Comparison of ENCODE assay signal across 10 mouse cellular contexts in genomic region chr10:105509896-105510272, GRCm38 (mm10).
DNase-seq lines count a peak whose midpoint lies in the region; ATAC-seq and TF ChIP-seq lines count a peak whose summit lies in the region.
"Had no signal": no experiment of that assay in that cellular context is flagged by ENCODE, and none has a peak within 500 bp of the region (broad histone marks: within the 10 kb centered on the region; RNA-seq: fewer than 3 reads in every experiment).

No protein-coding gene starts in this region.

- 41% methylated on average over 5 of the region's 5 CpGs for WGBS in lung, postnatal 0 days
- WGBS in limb, embryonic 11.5 days: 33% methylated on average over 5 of the region's 5 CpGs
- WGBS in neural tube, embryonic 15.5 days: 21% methylated on average over 5 of the region's 5 CpGs

- H3K4me1 ChIP-seq in lung, postnatal 0 days (ENCODE audit: insufficient read depth, low read depth, low read length): peaks cover 4% of the 10 kb centered on the region; the same call in 1 of the 2 replicates
- peaks cover 6% of the 10 kb centered on the region for H3K4me1 ChIP-seq in limb, embryonic 11.5 days (ENCODE audit: control insufficient read depth, insufficient read depth, low read length)
- H3K4me1 ChIP-seq in neural tube, embryonic 15.5 days: peaks cover 15% of the 10 kb centered on the region

- H3K27ac ChIP-seq in lung, postnatal 0 days (ENCODE audit: low read length): peak overlapping the region; percentile 43; the same call in 1 of the 2 replicates
- 0 out of 2 replicates have a peak overlapping the region, but pooled peaks have one; percentile 15 for H3K27ac ChIP-seq in limb, embryonic 11.5 days (replicated peaks; ENCODE audit: low read depth, low read length)
- no peak overlapping the region for H3K27ac ChIP-seq in neural tube, embryonic 15.5 days (replicated peaks)
- H3K27ac ChIP-seq: liver, embryonic 12.5 days had no signal

- H3K36me3 ChIP-seq in lung, postnatal 0 days (ENCODE audit: insufficient read depth, low read length): 0 out of 2 replicates have a peak, but pooled peaks cover 6% of the 10 kb centered on the region
- H3K36me3 ChIP-seq in limb, embryonic 11.5 days (ENCODE audit: control insufficient read depth, insufficient read depth, low read length): no peaks in the 10 kb centered on the region; the same call in 1 of the 2 replicates
- no peaks in the 10 kb centered on the region for H3K36me3 ChIP-seq in neural tube, embryonic 15.5 days

- H3K4me3 ChIP-seq in lung, postnatal 0 days (ENCODE audit: low read depth, low read length): no peak overlapping the region
- H3K4me3 ChIP-seq in limb, embryonic 11.5 days (ENCODE audit: low read depth, low read length): no peak overlapping the region
- no peak overlapping the region for H3K4me3 ChIP-seq in neural tube, embryonic 15.5 days (replicated peaks)
- H3K4me3 ChIP-seq: liver, embryonic 12.5 days had no signal

- TF ChIP-seq CTCF in lung, postnatal 0 days (IDR thresholded peaks at IDR 0.05): no peak

- no peaks in the 10 kb centered on the region for H3K9me3 ChIP-seq in lung, postnatal 0 days (ENCODE audit: low read length)
- no peaks in the 10 kb centered on the region for H3K9me3 ChIP-seq in limb, embryonic 11.5 days (ENCODE audit: control insufficient read depth, low read length)
- H3K9me3 ChIP-seq in neural tube, embryonic 15.5 days (replicated peaks): no peaks in the 10 kb centered on the region
- H3K9me3 ChIP-seq: liver, embryonic 12.5 days had no signal

- ATAC-seq in lung, postnatal 0 days: peak; percentile 60
- ATAC-seq in limb, embryonic 11.5 days (ENCODE audit: insufficient number of reproducible peaks, low FRiP score, low TSS enrichment, low read depth): peak; percentile 65; the same call in 1 of the 2 replicates
- no peak for ATAC-seq in neural tube, embryonic 15.5 days (ENCODE audit: low FRiP score)
- no peak for ATAC-seq in activated CD4-positive, CD25-positive, alpha-beta regulatory T cell, adult 4 months
- ATAC-seq: liver, embryonic 12.5 days had no signal

- no peak overlapping the region for H3K9ac ChIP-seq in lung, postnatal 0 days (replicated peaks; ENCODE audit: low read depth)
- H3K9ac ChIP-seq in limb, embryonic 11.5 days (ENCODE audit: low read length): no peak overlapping the region
- H3K9ac ChIP-seq in neural tube, embryonic 15.5 days (replicated peaks): no peak overlapping the region
- H3K9ac ChIP-seq: liver, embryonic 12.5 days had no signal

- peak; percentile 70 for DNase-seq in heart, adult 11 months
- DNase-seq in heart, postnatal 4 days: no peak
- peak; percentile 59 for DNase-seq in lung, postnatal 0 days (ENCODE audit: low spot score)
- DNase-seq in lung, postnatal 14 days: no peak
- DNase-seq in limb, embryonic 11.5 days (ENCODE audit: low spot score): no peak
- no peak for DNase-seq in T-cell, adult 2 months (ENCODE audit: low spot score)
- DNase-seq: kidney, postnatal 36 days had no signal

- H3K27me3 ChIP-seq in lung, postnatal 0 days (replicated peaks; ENCODE audit: insufficient read depth, low read length): no peaks in the 10 kb centered on the region
- no peaks in the 10 kb centered on the region for H3K27me3 ChIP-seq in limb, embryonic 11.5 days (ENCODE audit: control insufficient read depth, insufficient read depth, low read length)
- no peaks in the 10 kb centered on the region for H3K27me3 ChIP-seq in neural tube, embryonic 15.5 days (replicated peaks)
- H3K27me3 ChIP-seq: liver, embryonic 12.5 days had no signal

- H3K4me2 ChIP-seq in lung, postnatal 0 days (replicated peaks; ENCODE audit: low read depth, low read length): peak overlapping the region; percentile 27; the same call in 1 of the 2 replicates
- H3K4me2 ChIP-seq in limb, embryonic 11.5 days (ENCODE audit: low read depth, severe bottlenecking): no peak overlapping the region
- H3K4me2 ChIP-seq in neural tube, embryonic 15.5 days: peak overlapping the region; percentile 30
- H3K4me2 ChIP-seq: liver, embryonic 12.5 days had no signal

- no peak for TF ChIP-seq EP300 in lung, postnatal 0 days (IDR thresholded peaks at IDR 0.05)

Comparison
In these comparisons a context has a peak if more than half of its experiments do, and no peak if none do; other contexts are left out.
1. DNase-seq: peak in heart, adult 11 months (single experiment) and lung, postnatal 0 days (single experiment); none in heart, postnatal 4 days (single experiment), lung, postnatal 14 days (single experiment), limb, embryonic 11.5 days (single experiment) and T-cell, adult 2 months (single experiment).
2. ATAC-seq: peak in lung, postnatal 0 days (single experiment) and limb, embryonic 11.5 days (single experiment); none in neural tube, embryonic 15.5 days (single experiment) and activated CD4-positive, CD25-positive, alpha-beta regulatory T cell, adult 4 months (single experiment).